Mouse (Mus musculus) small intestine, adult 2 months (tissue): ENCODE measurements around the gene Cyp2e1.

Experiments
- CTCF ChIP-seq: fragments of 200-500 bp; IDR thresholded peaks from 2 replicates; pipeline ENCODE4 v1.5.1; 2012; ENCODE audit warnings: low read depth, mild to moderate bottlenecking, control low read depth, inconsistent platforms, low read length, moderate library complexity, mixed read lengths; ENCODE audit not compliant: insufficient replicate concordance, insufficient read length; ENCODE audit errors: extremely low read depth
- POLR2A ChIP-seq: fragments of 200-500 bp; IDR thresholded peaks from 2 replicates; pipeline ENCODE4 v1.6.1; 2012; ENCODE audit warnings: low read depth, mild to moderate bottlenecking, control low read depth, inconsistent platforms, low read length, moderate library complexity

DNA sequence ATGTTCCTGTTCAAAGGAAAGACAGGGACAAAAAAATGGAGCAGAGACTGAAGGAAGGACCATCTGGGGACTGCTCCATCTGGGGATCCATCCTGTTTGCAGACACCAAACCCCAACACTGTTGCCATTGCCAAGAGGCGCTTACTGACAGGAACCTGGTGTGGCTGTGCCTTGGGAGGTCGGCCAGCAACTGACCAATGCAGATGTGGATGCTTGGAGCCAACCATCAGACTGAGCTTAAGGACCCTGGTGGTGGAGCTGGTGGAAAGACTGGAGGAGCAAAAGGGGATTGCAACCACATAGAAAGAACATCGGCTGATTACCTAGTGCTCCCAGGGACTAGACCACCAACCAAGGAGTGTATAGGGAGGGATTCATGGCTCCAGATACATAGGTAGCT, 16.1 kb upstream of the Cyp2e1 start:
- no peak for TF ChIP-seq CTCF
- TF ChIP-seq POLR2A, result no peak
